Mouse (Mus musculus) heart, postnatal 25 days (tissue): Measurements from ENCODE around the gene Plin3. TPM values are rescaled to one million over a fixed set of nuclear protein-coding genes. Genes with fewer than 3 reads are reported as not detected.

Experiments used
- DNase-seq: peaks from one replicate; pipeline ENCODE4 v3.0.0; 2022; ENCODE audit warnings: low spot score
- intact Hi-C: fragments of 180-260 bp; cut with DNase I; formaldehyde crosslinking; loops from one replicate; pipeline ENCODE4 v1.15.1; 2025
- total RNA-seq, 2 experiments: library from RNA; stranded (reverse); gene quantifications; 2 replicates each; pipeline ENCODE4 v1.2.3; 2021

Gene Plin3
- 100 to 1,000 TPM; 154 to 171 TPM for total RNA-seq

DNA sequence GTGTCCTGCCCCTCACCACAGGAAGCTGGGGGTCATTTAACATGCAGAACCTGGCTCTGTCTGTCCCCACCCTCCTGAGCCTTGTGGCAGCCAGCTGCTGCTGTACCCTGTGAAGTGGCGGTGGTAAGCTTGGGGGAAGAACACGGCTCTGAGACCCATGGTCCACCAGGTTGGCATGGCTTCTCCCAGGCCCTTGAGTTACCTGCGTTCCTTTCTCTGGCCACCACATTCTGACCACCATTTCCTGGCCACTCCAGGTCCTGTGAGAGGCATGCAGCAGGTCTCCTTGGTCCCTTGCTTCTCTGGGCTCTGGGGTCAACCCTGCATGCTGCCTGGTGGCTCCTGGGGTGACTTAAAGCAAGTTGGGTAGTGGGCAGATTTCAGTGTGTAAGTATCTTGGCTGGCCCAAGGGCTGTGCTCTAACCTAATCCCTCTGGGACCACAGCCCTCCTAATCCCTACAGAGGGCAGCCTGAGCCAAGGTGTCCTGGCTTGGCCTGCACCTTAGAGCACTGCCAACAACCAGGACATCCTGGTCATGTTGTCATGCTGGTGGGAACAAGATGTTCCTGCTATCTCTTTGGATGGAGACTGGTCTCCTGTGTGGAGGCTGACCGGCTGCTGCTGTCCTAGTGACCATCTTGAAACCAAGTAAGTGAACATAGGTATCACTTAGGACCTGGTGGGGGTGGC is at the start of gene Plin3:
Gene Plin3, minus strand, starts transcription at position 343 of the 692 bp plus-strand sequence.
- DNase-seq = no peak
- intact Hi-C loops = loop anchor here (2.0 kb wide), 1 partner anchor 16 kb away; the partner anchor contains the start of gene Ticam1

DNA sequence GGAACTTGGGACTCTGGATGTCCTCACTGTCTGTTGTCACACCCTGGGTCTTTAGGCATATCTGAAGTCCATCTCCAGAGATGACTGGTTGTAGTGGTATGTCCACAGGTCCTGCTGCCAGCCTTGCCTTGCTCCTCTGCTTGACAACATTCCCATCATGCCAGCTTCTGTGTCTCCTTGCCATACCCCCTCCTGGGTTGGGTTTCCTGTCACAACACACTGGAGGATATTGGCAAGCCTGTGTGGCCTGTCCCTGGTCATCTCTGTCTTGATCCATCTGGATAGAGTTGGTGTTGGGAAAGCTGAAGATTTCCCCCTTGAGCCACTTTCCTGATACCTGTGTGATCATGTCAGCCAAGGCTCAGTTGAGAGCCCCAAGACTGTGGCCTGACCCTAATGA is 48.0 kb upstream of the Plin3 start:
- DNase-seq = no peak
- intact Hi-C loops = no loop called here

DNA sequence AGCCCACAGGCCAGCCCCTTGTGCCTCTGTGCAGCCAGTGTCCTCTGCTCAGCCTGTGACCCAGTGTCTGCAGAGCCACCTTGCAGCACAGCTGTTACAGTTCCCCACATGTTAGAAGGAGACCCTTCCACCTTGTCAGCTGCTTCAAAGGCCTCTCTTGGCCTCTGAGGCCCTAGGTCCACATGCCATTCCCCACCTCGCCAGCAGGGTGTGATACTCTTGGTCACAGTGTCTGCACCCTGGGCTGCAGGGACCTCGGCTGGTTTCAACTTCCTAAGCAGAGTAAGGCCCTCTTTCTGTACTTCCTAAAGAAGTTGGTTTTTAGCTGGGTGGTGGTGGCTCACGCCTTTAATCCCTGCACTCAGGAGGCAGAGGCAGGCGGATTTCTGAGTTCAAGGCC is 46.2 kb upstream of the Plin3 start:
- DNase-seq = no peak
- intact Hi-C loops = no loop called here

DNA sequence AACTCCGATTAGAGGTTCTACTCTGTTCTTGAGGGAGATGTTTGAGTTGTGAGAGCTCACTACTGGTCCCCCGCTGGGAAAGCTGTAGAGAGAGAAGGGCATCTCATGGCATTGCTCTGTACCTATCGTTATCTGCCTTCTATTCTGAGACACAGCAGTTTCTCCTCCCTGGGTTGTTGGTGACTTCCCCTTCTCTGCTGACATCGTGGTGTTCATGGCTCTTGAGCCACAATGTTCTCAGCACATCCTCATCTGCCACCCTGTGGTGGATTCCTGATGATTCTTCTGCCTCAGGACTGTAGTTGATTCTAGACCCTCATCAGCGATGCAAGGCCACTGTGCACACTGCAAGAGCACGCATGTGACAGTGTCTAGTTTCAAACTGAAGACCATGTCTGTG is 45.1 kb upstream of the Plin3 start:
- intact Hi-C loops = no loop called here
- DNase-seq = no peak

DNA sequence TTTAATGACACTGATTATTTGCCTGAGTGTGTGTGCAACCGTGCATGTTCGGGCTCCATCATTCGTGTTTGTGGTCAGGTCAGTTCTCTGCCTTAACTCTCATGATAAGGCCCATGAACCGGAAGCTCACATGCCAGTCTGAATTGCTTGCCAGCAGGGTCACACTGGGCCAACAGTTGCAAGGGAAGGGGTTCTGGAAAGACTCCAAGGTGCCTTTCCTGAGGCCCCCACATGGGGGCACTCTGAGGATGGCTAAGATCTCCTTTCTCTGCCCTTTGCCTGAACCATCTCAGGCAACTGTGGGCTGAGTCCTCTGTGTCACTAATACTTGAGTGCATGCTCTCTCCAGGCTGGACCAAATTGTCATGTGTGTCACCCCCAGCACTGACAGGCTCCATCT is 44.5 kb upstream of the Plin3 start:
- peak; percentile 26 for DNase-seq
- intact Hi-C loops = no loop called here

DNA sequence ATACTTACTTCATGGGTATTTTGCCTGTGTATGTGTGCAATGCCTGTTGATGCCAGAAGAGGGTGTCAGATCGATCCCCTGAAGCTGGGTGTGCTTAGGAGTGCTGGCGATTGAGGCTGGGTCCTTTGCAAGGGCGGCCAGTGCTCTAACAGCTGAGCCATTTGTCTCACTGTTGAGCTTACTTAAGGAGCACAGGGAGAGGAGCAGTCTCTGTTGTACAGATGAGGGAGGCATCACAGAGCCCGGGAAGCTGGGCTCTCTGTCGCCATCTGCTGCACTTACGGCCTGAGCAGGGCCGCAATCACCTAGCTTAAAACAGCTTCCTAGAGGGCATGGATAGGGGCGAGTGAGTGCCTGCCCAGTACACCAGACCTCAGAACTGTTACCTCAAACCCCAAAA is 40.3 kb upstream of the Plin3 start:
- intact Hi-C loops = no loop called here

DNA sequence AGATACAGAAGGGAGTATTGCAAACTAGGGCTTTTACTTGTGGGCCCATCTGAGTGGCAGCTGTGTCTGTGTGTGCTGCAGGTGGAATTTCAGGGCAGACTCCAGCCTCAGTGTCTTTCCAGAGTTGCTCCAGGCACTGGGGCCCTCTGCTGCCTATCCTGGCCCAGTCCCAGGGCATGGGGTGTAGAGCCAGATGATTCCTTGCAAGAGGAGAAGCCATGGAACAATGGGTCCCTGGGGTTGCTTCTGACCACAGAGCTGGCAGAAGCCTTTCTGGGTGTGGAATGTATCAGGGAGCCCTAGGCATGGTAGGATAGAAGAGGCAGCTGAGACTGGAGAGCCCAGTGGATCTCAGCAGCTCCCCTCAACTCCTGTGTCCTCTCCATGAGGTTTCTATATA is 38.6 kb upstream of the Plin3 start:
- peak; percentile 24 for DNase-seq

More for the DNA sequence above, 40.3 kb upstream of the Plin3 start:
- DNase-seq = no peak

DNA sequence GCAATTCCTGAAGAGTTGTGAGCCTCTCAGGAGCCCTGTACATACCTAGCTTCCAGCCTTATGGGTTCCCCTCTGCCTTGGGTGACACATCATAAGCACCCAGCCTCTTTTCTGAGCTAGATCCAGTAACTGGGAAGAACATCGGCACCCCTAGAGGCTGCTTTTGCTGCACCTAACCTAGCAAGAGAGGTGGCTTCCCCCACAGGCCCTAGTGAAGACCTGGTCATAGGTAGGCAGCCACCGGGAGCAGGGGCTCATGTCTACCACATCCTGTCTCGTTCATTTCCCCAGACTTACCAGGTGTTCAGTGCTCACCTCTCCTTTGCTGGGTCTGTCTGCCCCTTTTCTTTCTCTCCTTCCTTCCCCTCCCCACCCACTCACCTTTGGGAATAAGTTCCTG is 37.7 kb upstream of the Plin3 start:
- no peak for DNase-seq
- intact Hi-C loops = no loop called here

More for the DNA sequence above, 38.6 kb upstream of the Plin3 start:
- intact Hi-C loops = no loop called here

DNA sequence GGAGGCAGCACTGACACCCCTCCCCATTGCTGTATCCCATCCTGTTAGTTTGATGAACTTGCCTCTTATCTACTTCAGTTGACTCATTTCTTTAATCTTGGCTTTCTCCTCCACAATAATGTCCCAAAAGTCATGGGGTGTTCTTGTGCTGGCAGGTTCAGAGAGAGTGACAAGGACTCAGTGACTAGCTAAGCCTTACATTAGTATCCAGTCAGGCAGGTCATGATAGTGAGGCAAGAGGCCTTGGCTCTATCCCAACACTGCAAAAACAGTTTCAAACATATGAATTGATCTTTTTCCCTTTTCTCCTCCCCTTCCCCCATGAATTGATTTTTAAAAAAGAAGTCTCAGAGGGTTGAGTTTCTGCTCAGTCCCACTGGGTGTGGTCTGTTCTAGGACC is 36.6 kb upstream of the Plin3 start:
- intact Hi-C loops = no loop called here
- DNase-seq = no peak

DNA sequence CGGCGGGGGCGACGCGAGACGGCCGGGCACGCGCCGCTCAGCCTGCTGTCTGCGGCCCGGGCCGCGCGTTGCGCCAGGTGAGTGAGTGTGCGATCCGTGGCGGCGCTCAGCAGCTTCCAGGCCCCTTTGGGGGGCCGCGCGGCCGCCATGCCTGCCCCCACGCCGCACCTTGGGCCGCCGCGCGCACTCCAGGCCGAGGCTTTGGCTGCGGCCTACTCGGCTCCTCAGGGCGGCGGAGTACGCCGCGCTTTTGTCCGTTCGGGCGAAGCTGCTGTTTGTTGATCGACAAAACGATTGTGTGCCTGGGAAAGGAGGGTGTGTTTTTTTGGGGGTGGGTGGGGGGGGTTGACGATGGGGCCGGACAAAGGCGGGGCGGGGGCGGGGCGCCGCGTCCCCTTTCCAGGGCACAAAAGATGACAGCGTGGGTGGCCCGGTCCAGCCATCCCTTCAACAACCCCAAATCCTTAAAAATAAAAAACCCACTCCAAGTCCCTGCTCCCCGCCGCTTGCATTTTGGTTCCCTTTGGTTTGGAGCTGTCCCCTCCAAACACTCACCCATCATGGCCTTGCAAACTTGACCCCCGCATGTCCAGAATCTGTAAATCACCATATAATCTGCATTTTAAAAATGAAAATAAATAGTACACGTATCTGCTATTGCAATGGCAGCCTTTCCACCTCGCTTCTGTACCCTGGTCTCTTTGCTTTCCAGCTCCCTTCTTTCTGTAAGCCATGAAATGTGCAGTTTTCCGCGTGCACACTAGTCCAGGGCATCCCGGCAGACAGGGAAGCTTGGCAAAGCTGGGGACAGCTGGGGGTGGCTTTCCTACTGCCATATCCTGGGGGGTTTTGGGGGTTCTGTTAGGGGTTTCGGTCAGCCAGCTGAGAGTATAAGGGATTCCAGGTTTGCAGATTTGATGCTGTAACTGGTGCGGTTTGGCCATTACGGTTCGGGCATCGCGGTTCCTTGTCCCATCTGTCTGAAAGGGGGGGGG is 33.8 kb upstream of the Plin3 start:
- intact Hi-C loops = no loop called here
- DNase-seq = no peak

DNA sequence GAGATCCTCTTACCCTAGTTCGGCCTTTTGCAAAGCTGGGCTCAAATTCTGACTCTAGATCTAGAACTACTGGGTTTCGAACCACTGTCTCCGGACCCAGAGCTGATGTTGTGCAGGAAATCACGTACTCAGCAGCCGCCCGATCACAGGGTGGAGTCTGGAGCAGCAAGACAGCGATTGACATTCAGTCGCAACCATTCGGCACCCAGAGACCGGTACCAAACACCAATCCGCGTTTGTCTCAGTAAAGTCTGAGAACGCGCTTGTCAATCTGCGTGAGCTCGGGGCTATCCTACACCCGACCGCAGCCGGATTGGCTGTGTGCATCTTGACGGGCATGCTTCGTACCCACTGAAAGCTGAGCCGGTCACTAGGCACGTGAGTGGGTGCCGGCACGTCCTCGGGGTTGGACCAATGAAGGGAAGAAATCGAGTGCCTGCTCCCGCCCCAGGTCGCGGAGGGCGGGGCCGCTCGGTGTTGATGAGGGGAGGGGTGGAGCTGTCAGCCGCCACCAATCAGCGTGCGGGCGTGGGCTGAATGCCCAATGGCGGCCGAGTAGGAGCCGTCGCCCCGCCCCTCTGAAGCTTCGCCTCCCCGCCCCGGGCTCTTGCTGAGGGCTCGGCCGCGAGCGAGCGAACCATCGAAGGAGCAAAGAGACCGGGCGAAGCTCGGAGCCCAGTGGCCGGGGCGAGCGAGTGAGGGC is 32.9 kb upstream of the Plin3 start, which contains the start of gene Kdm4b:
Gene Kdm4b, plus strand, starts transcription at position 613 of the 703 bp plus-strand sequence.
- intact Hi-C loops = no loop called here
- peak; percentile 100 for DNase-seq

DNA sequence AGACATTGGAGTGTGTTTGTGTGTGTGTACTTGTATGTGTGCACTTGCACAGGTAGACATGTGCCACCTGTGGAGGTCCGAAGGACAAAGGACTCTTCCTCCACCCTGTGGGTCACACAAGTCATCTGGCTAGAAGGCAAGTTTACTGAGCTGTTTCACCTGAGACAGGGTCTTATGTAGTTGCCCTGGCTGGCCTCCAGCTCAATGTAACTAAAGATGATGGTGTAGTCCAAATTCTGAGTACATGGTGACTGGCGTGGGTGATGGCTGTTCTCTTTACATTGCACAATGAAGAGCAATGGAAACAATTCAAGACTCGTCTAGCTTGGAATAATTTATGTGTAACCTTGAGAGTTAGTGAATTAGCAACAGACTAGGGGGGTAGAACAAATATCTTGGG is 31.7 kb upstream of the Plin3 start:
- DNase-seq = no peak
- intact Hi-C loops = no loop called here

DNA sequence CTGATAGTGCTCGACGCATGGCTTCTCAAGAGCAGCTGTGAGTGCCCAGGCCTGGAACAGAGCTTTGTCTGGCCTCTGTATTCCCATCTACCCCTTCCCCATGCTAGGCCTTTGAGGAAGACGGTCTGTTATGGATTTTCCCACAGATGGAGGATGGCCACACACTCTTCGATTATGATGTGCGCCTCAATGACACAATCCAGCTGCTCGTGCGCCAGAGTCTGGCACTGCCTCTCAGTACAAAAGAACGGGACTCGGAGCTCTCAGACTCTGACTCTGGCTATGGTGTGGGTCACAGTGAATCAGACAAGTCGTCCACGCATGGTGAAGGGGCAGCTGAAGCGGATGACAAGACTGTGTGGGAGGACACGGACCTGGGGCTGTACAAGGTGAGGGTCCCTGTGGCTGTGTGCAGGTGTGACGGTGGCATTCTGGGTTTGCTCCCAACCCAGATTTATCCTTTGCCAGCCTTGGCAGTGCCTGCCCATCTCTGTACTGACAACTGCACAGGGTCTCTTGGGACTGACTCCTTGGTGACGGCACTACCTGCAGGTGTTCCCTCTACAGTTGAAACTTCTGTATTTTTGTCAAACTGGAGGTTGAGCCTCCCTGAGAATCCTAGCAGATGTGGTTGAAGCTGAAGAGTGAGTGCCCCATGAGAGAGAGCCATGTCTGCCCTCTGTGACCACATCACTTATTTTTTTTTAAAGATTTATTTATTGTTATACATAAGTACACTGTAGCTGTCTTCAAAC is 16.7 kb upstream of the Plin3 start:
- intact Hi-C loops = no loop called here
- DNase-seq = no peak

DNA sequence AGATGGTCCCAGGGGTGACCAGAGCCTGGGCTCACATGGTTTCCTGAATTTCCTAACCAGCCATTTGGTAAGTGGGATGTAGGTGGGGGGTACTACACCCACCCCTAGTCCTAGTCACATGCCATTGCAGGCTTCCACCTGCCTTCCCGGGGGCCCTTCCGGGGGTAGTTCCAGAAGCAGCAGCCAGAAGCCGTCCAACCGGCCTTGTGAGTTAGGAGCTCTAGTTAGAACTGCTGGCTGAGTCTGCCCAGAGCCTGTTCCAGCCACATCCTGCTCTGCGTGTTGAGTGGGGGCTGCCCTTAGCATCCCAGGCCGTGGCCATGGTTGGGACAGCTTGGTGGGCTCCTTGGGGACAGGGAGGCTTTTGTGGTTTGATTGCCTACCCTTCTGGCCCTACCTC is 15.4 kb upstream of the Plin3 start:
- no peak for DNase-seq
- intact Hi-C loops = no loop called here

DNA sequence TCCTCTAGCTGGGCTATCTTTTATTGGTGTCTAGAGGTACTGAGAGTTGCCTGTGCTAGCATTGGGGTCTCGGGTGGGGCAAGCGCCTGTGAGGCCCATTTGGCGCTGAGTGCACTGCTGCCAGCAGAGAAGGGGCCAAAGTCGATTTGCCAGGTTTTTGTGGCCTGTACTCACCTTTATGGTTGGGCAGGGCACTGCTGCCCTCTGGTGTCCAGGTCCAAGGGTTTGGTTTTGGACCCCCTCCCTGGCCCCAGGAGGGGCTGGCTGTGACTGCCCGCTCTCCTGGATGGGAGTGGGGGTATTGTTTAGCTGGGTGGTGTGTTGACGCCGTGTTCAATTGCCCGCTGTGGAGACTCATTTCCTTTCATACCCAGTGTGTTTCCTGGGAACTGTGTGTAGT is 13.2 kb upstream of the Plin3 start:
- DNase-seq = no peak
- intact Hi-C loops = no loop called here

DNA sequence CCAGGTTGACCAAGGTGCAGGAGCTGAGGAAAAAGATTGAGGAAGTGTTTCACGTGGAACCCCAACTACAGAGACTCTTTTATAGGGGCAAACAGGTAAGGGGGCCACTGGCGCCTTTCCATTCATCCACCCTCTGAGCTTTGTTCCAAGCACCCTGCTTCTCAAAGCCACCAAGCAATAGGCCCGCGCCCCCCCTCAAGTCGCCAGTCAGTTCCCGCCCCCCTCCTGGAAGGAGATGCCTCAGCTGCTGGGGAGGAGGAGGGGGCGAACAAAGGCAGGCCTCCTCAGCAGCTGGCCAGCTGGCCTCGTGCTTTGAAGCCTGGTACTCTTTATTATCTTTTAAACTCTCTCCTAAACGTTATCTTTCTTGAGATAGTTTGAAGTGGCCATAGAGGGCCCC is 12.5 kb upstream of the Plin3 start:
- DNase-seq = no peak
- intact Hi-C loops = no loop called here

DNA sequence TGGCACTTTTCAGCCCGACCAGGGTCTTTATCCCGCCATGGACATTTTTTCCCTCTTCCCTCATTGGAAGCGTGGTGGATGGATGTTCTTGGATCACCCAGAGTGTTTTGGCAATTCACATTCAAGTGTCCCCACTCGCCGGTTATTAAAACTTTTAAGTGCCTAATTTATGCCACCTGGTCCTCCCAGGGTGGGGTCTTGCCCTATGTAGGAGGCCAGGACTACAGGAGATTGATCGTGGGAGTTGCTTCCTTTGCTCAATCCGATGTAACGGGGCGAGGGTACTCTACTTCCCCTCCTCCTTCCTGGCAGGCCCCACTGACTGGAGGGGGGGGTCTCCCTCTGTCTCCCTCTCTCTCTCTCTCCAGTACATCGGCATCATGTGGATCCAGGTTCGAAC is 12.0 kb upstream of the Plin3 start:
- no peak for DNase-seq
- intact Hi-C loops = no loop called here

DNA sequence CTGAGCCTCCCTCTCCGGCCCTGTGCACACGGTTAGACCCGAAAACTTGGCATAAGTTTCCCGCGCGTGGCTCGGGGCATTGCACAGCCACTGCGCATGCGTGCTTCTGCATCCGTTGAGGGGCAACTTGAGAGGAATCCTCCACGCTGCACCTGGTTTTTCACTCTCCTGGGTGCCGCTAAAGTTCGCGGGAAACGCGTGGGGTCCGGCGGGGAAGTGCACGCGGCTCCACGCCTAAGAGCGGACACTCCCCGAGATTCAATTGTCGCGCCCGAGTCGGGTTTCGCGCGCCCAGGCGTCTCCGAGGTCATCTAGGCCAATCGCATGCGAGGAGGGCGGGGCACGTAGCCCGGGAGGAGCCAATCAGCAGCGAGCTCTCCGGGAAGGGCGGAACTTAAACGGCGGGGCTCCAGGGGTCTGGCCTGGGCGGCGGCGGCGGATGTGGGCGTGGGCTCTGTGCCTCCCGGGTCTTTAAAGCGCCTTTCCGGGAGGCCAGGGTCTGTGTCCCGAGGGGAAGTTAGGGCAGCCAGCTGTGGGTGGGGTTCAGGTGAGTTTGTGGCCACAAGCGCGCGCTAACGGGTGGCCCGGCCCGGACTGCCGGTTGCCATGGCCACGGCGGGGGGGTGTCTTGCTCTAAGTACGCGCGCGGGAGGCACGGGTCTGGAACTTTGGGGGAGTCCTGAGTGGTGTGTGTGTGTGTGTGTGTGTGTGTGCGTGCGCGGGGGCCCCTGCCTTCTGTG is 11.3 kb upstream of the Plin3 start:
- intact Hi-C loops = no loop called here

More for the DNA sequence above, 11.3 kb upstream of the Plin3 start:
- DNase-seq = peak; percentile 93
